Mouse (Mus musculus) bone marrow macrophage, adult 2 months (primary cell): ENCODE measurements at regions not wholly inside any gene's neighbourhood (a gene's known extent, or its start where the extent isn't known, plus 50 kb on each side); places are given as distances from the start of the nearest gene placed in this dataset.

Experiments used
- CTCF ChIP-seq: IDR thresholded peaks from 2 replicates; pipeline ENCODE4 v1.5.1; 2012; ENCODE audit warnings: low read depth, mild to moderate bottlenecking, low read length, moderate library complexity
- POLR2A ChIP-seq: IDR thresholded peaks from 2 replicates; pipeline ENCODE4 v1.6.1; 2012; ENCODE audit warnings: mild to moderate bottlenecking, low read depth, low read length, borderline replicate concordance

DNA sequence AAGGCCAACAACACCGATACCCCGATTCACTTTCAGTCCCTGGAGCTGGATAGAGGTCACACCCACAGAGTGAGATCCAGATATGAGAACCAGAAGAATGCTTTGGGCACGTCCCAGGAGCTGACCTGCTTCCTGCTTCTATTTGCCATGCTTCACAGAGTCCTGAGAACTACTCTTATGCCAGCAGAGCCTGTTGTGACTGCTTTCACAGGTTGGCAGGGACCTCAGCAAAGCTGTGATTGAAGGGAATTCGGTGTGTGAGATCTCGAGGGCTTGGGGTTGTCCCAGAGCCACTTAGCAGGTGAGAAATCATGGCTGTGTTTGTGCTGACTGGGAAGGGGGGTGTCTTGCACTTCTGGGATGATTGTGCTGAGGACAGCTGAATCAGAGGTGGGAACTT is 197.5 kb upstream of the Kif2a start:
- no peak for TF ChIP-seq POLR2A
- no peak for TF ChIP-seq CTCF
